Mouse (Mus musculus): ENCODE results near the gene Prdx1.

- TF ChIP-seq POLR2A (IDR thresholded peaks at IDR 0.05; ENCODE audit: low read depth, low read length): no peak
- no peak for TF ChIP-seq CTCF (IDR thresholded peaks at IDR 0.05; ENCODE audit: extremely low read depth, insufficient read depth, insufficient read length, insufficient replicate concordance)
These were observed 18.7 kb upstream of the Prdx1 start for GRCm38 (mm10) chr4:116666625-116667024.

All from spleen, adult 2 months (tissue).